Mouse (Mus musculus) layer of hippocampus, adult 9-11 months (tissue): ENCODE results near the gene Ppil2.

ENCODE experiments used
- DNase-seq: peaks from one replicate; pipeline ENCODE4 v3.0.0; 2022

Ppil2 gene

GRCm38 (mm10) chr16:17088346-17088745 lies 22.7 kb downstream of the Ppil2 start:
- DNase-seq, result no peak

- no peak for DNase-seq
These were observed 24.3 kb downstream of the Ppil2 start for GRCm38 (mm10) chr16:17086669-17087193.

- no peak for DNase-seq
These were observed 24.8 kb downstream of the Ppil2 start for GRCm38 (mm10) chr16:17086241-17086640.

GRCm38 (mm10) chr16:17085636-17086035 lies 25.4 kb downstream of the Ppil2 start:
- DNase-seq, result no peak

- DNase-seq, result no peak
These were observed 28.8 kb downstream of the Ppil2 start for GRCm38 (mm10) chr16:17082121-17082792.

GRCm38 (mm10) chr16:17078101-17078500 lies 33.0 kb downstream of the Ppil2 start:
- DNase-seq, result peak; percentile 46

GRCm38 (mm10) chr16:17076869-17077268 lies 34.2 kb downstream of the Ppil2 start:
- no peak for DNase-seq

- no peak for DNase-seq
These were observed 34.8 kb downstream of the Ppil2 start for GRCm38 (mm10) chr16:17076301-17076700.

- DNase-seq, result peak; percentile 56
These were observed 38.1 kb downstream of the Ppil2 start for GRCm38 (mm10) chr16:17073000-17073399.

GRCm38 (mm10) chr16:17070716-17071115 lies 40.3 kb downstream of the Ppil2 start:
- no peak for DNase-seq

- peak; percentile 82 for DNase-seq
These were observed 41.3 kb downstream of the Ppil2 start, which contains the start of gene Ypel1 for GRCm38 (mm10) chr16:17069511-17070443. Ypel1 (plus strand) TSS chr16:17069696.

- DNase-seq, result no peak
These were observed 43.5 kb downstream of the Ppil2 start for GRCm38 (mm10) chr16:17067552-17067951.

GRCm38 (mm10) chr16:17062338-17062737 lies 48.7 kb downstream of the Ppil2 start:
- no peak for DNase-seq

- DNase-seq, result peak; percentile 78
These were observed 55.5 kb downstream of the Ppil2 start for GRCm38 (mm10) chr16:17055584-17055983.

GRCm38 (mm10) chr16:17053903-17054302 lies 57.2 kb downstream of the Ppil2 start:
- no peak for DNase-seq

- DNase-seq, result no peak
These were observed 59.0 kb downstream of the Ppil2 start for GRCm38 (mm10) chr16:17052087-17052486.

GRCm38 (mm10) chr16:17049886-17050285 lies 61.2 kb downstream of the Ppil2 start:
- no peak for DNase-seq

- no peak for DNase-seq
These were observed 65.8 kb downstream of the Ppil2 start for GRCm38 (mm10) chr16:17045287-17045686.

GRCm38 (mm10) chr16:17044320-17044719 lies 66.7 kb downstream of the Ppil2 start:
- no peak for DNase-seq

GRCm38 (mm10) chr16:17041417-17041816 lies 69.6 kb downstream of the Ppil2 start:
- DNase-seq, result no peak

GRCm38 (mm10) chr16:17040716-17041115 lies 70.3 kb downstream of the Ppil2 start:
- DNase-seq, result no peak
